ENCODE assay signal across 21 mouse cellular contexts in the genomic region with DNA sequence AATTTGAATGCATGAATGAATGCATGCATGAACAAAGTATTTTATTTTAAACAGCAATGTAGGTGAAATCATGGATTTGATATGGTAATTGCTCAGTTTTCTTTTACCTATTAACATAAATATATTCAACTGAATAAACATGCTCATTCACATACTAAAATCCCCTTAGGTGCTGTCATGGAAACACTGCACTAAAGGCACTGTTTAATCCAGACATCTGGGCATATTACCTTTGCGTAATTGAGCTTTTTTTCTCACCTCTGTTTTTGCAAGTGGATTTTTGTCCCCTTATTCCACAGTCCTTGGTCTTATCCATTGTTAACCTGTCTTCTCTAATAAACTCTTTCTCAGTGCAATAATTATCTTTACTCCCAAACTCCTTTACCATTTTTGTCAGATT. TPM values are rescaled to one million over a fixed set of nuclear protein-coding genes. Genes with fewer than 3 reads are reported as not detected.
DNase-seq lines count a peak whose midpoint lies in the region; ATAC-seq and TF ChIP-seq lines count a peak whose summit lies in the region.
"Had no signal": no experiment of that assay in that cellular context is flagged by ENCODE, and none has a peak within 500 bp of the region (broad histone marks: within the 10 kb centered on the region; RNA-seq: fewer than 3 reads in every experiment).

No protein-coding gene starts in this region.

- no peak overlapping the region for H3K9ac ChIP-seq in forebrain, embryonic 13.5 days
- H3K9ac ChIP-seq in forebrain, embryonic 12.5 days = no peak overlapping the region
- H3K9ac ChIP-seq in forebrain, embryonic 16.5 days (replicated peaks; ENCODE audit: low read depth, low read length) = no peak overlapping the region
- H3K9ac ChIP-seq in midbrain, embryonic 13.5 days (replicated peaks) = no peak overlapping the region
- H3K9ac ChIP-seq in midbrain, embryonic 14.5 days (replicated peaks; ENCODE audit: low read length) = no peak overlapping the region
- H3K9ac ChIP-seq in lung, postnatal 0 days (replicated peaks; ENCODE audit: low read depth) = no peak overlapping the region
- H3K9ac ChIP-seq: heart, embryonic 12.5 days; heart, embryonic 15.5 days; hindbrain, embryonic 15.5 days; intestine, embryonic 15.5 days had no signal

- H3K9me3 ChIP-seq in forebrain, embryonic 13.5 days (replicated peaks) = no peaks in the 10 kb centered on the region
- no peaks in the 10 kb centered on the region for H3K9me3 ChIP-seq in forebrain, embryonic 12.5 days
- H3K9me3 ChIP-seq in forebrain, embryonic 16.5 days (ENCODE audit: control insufficient read depth, low read length) = no peaks in the 10 kb centered on the region
- no peaks in the 10 kb centered on the region for H3K9me3 ChIP-seq in forebrain, embryonic 10.5 days
- no peaks in the 10 kb centered on the region for H3K9me3 ChIP-seq in midbrain, embryonic 13.5 days
- H3K9me3 ChIP-seq in midbrain, embryonic 14.5 days (ENCODE audit: control insufficient read depth, low read length) = no peaks in the 10 kb centered on the region
- no peaks in the 10 kb centered on the region for H3K9me3 ChIP-seq in lung, postnatal 0 days (ENCODE audit: low read length)
- H3K9me3 ChIP-seq: heart, embryonic 12.5 days; heart, embryonic 15.5 days; hindbrain, embryonic 10.5 days; hindbrain, embryonic 15.5 days; intestine, embryonic 15.5 days had no signal

- peak overlapping the region; percentile 74 for H3K27ac ChIP-seq in forebrain, embryonic 13.5 days
- no peak overlapping the region for H3K27ac ChIP-seq in forebrain, embryonic 12.5 days
- no peak overlapping the region; the same call in 1 of the 2 replicates for H3K27ac ChIP-seq in forebrain, embryonic 16.5 days (ENCODE audit: low read length)
- no peak overlapping the region for H3K27ac ChIP-seq in forebrain, embryonic 10.5 days
- no peak overlapping the region for H3K27ac ChIP-seq in midbrain, embryonic 13.5 days
- H3K27ac ChIP-seq in midbrain, embryonic 14.5 days (replicated peaks; ENCODE audit: low read depth, low read length) = no peak overlapping the region
- H3K27ac ChIP-seq in lung, postnatal 0 days (ENCODE audit: low read length) = no peak overlapping the region
- H3K27ac ChIP-seq: heart, embryonic 15.5 days; hindbrain, embryonic 10.5 days; hindbrain, embryonic 15.5 days; intestine, embryonic 15.5 days had no signal

- no peak for TF ChIP-seq EP300 in lung, postnatal 0 days (IDR thresholded peaks at IDR 0.05)

- H3K27me3 ChIP-seq in forebrain, embryonic 13.5 days = no peaks in the 10 kb centered on the region
- H3K27me3 ChIP-seq in forebrain, embryonic 12.5 days = no peaks in the 10 kb centered on the region
- no peaks in the 10 kb centered on the region for H3K27me3 ChIP-seq in forebrain, embryonic 16.5 days (replicated peaks; ENCODE audit: control insufficient read depth, insufficient read depth, low read length)
- no peaks in the 10 kb centered on the region for H3K27me3 ChIP-seq in forebrain, embryonic 10.5 days (ENCODE audit: poor library complexity, severe bottlenecking)
- H3K27me3 ChIP-seq in midbrain, embryonic 13.5 days = no peaks in the 10 kb centered on the region
- no peaks in the 10 kb centered on the region for H3K27me3 ChIP-seq in midbrain, embryonic 14.5 days (ENCODE audit: control insufficient read depth, insufficient read depth, low read length)
- H3K27me3 ChIP-seq in lung, postnatal 0 days (replicated peaks; ENCODE audit: insufficient read depth, low read length) = no peaks in the 10 kb centered on the region
- H3K27me3 ChIP-seq: heart, embryonic 12.5 days; heart, embryonic 15.5 days; hindbrain, embryonic 15.5 days; intestine, embryonic 15.5 days had no signal

- H3K4me2 ChIP-seq in forebrain, embryonic 13.5 days = no peak overlapping the region
- H3K4me2 ChIP-seq in forebrain, embryonic 12.5 days = no peak overlapping the region
- no peak overlapping the region for H3K4me2 ChIP-seq in forebrain, embryonic 16.5 days (ENCODE audit: low read length)
- no peak overlapping the region for H3K4me2 ChIP-seq in midbrain, embryonic 13.5 days (replicated peaks)
- no peak overlapping the region for H3K4me2 ChIP-seq in midbrain, embryonic 14.5 days (ENCODE audit: low read length)
- no peak overlapping the region for H3K4me2 ChIP-seq in lung, postnatal 0 days (replicated peaks; ENCODE audit: low read depth, low read length)
- H3K4me2 ChIP-seq: hindbrain, embryonic 15.5 days; intestine, embryonic 15.5 days had no signal

- DNase-seq in forebrain, embryonic 10.5 days (ENCODE audit: extremely low spot score, low spot score) = no peak
- no peak for DNase-seq in midbrain, embryonic 14.5 days
- DNase-seq in brain, embryonic 14.5 days (ENCODE audit: low read depth) = peak; percentile 53
- no peak for DNase-seq in lung, postnatal 0 days (ENCODE audit: low spot score)
- DNase-seq: adrenal gland, adult 8-10 months; adrenal gland, postnatal 25 days; cerebellum, adult 18-20 months; cerebellum, adult 9-10 months; gastrocnemius, postnatal 25 days; heart, adult 18-20 months; heart, postnatal 10 days; heart, postnatal 36 days had no signal

- no peaks in the 10 kb centered on the region for H3K36me3 ChIP-seq in forebrain, embryonic 13.5 days (ENCODE audit: poor library complexity, severe bottlenecking)
- H3K36me3 ChIP-seq in forebrain, embryonic 12.5 days (replicated peaks) = no peaks in the 10 kb centered on the region
- H3K36me3 ChIP-seq in forebrain, embryonic 16.5 days (ENCODE audit: control insufficient read depth, insufficient read depth) = no peaks in the 10 kb centered on the region
- H3K36me3 ChIP-seq in forebrain, embryonic 10.5 days (replicated peaks) = no peaks in the 10 kb centered on the region; the same call in 1 of the 2 replicates
- no peaks in the 10 kb centered on the region for H3K36me3 ChIP-seq in midbrain, embryonic 13.5 days
- no peaks in the 10 kb centered on the region for H3K36me3 ChIP-seq in midbrain, embryonic 14.5 days (ENCODE audit: control insufficient read depth, insufficient read depth, low read length)
- H3K36me3 ChIP-seq in lung, postnatal 0 days (ENCODE audit: insufficient read depth, low read length) = no peaks in the 10 kb centered on the region
- H3K36me3 ChIP-seq: heart, embryonic 12.5 days; heart, embryonic 15.5 days; hindbrain, embryonic 10.5 days; hindbrain, embryonic 15.5 days; intestine, embryonic 15.5 days had no signal

- WGBS in forebrain, embryonic 13.5 days = 43% methylated on average over 1 of the region's 1 CpGs
- WGBS in forebrain, embryonic 12.5 days = 64% methylated on average over 1 of the region's 1 CpGs
- WGBS in forebrain, embryonic 16.5 days = 53% methylated on average over 1 of the region's 1 CpGs
- WGBS in forebrain, embryonic 10.5 days = 82% methylated on average over 1 of the region's 1 CpGs
- WGBS in midbrain, embryonic 13.5 days = 47% methylated on average over 1 of the region's 1 CpGs
- WGBS in midbrain, embryonic 14.5 days = 50% methylated on average over 1 of the region's 1 CpGs
- 79% methylated on average over 1 of the region's 1 CpGs for WGBS in lung, postnatal 0 days

- H3K4me3 ChIP-seq in forebrain, embryonic 13.5 days = no peak overlapping the region
- H3K4me3 ChIP-seq in forebrain, embryonic 12.5 days (replicated peaks) = no peak overlapping the region
- no peak overlapping the region for H3K4me3 ChIP-seq in forebrain, embryonic 16.5 days (replicated peaks; ENCODE audit: low read length)
- H3K4me3 ChIP-seq in forebrain, embryonic 10.5 days = no peak overlapping the region
- no peak overlapping the region for H3K4me3 ChIP-seq in midbrain, embryonic 13.5 days (replicated peaks)
- no peak overlapping the region for H3K4me3 ChIP-seq in midbrain, embryonic 14.5 days (replicated peaks; ENCODE audit: low read depth, low read length)
- H3K4me3 ChIP-seq in lung, postnatal 0 days (ENCODE audit: low read depth, low read length) = no peak overlapping the region
- H3K4me3 ChIP-seq: heart, embryonic 12.5 days; heart, embryonic 15.5 days; hindbrain, embryonic 10.5 days; hindbrain, embryonic 15.5 days; intestine, embryonic 15.5 days had no signal

- peaks cover 14% of the 10 kb centered on the region for H3K4me1 ChIP-seq in forebrain, embryonic 13.5 days
- peaks cover 4% of the 10 kb centered on the region for H3K4me1 ChIP-seq in forebrain, embryonic 12.5 days
- H3K4me1 ChIP-seq in forebrain, embryonic 16.5 days (replicated peaks; ENCODE audit: control insufficient read depth, insufficient read depth, low read length) = peaks cover 8% of the 10 kb centered on the region
- peaks cover 12% of the 10 kb centered on the region for H3K4me1 ChIP-seq in forebrain, embryonic 10.5 days
- H3K4me1 ChIP-seq in midbrain, embryonic 13.5 days (replicated peaks) = peaks cover 6% of the 10 kb centered on the region
- peaks cover 7% of the 10 kb centered on the region; the same call in 1 of the 2 replicates for H3K4me1 ChIP-seq in midbrain, embryonic 14.5 days (ENCODE audit: control insufficient read depth, insufficient read depth, low read length)
- H3K4me1 ChIP-seq in lung, postnatal 0 days (ENCODE audit: insufficient read depth, low read depth, low read length) = no peaks in the 10 kb centered on the region
- H3K4me1 ChIP-seq: heart, embryonic 15.5 days; hindbrain, embryonic 15.5 days; intestine, embryonic 15.5 days had no signal

- peak; percentile 57 for ATAC-seq in forebrain, embryonic 13.5 days
- no peak; the same call in 1 of the 2 replicates for ATAC-seq in forebrain, embryonic 12.5 days (ENCODE audit: low FRiP score)
- peak; percentile 54; the same call in 1 of the 2 replicates for ATAC-seq in forebrain, embryonic 16.5 days
- peak; percentile 67 for ATAC-seq in midbrain, embryonic 13.5 days
- no peak; the same call in 1 of the 2 replicates for ATAC-seq in midbrain, embryonic 14.5 days (ENCODE audit: low FRiP score, low TSS enrichment)
- ATAC-seq in lung, postnatal 0 days = no peak
- ATAC-seq: intestine, embryonic 15.5 days had no signal

- TF ChIP-seq POLR2A in brain, embryonic 14.5 days (IDR thresholded peaks at IDR 0.05; ENCODE audit: borderline replicate concordance, extremely low read depth, insufficient read depth, insufficient read length, poor library complexity, severe bottlenecking) = no peak

- no peak for TF ChIP-seq CTCF in brain, embryonic 14.5 days (IDR thresholded peaks at IDR 0.05; ENCODE audit: borderline replicate concordance, extremely low read depth, insufficient read depth, insufficient read length)
- TF ChIP-seq CTCF in lung, postnatal 0 days (IDR thresholded peaks at IDR 0.05) = no peak

RNA-seq across cellular contexts. Expression of a gene that starts 17.7 kb away (rescaled TPM):
- 251 and 265 TPM in 2 replicates for polyA plus RNA-seq in forebrain, embryonic 13.5 days (2015; fragmentation: Nextera tagmentation; extraction: Ambion mirVana)
- 236 TPM in 2 replicates for polyA plus RNA-seq in forebrain, embryonic 12.5 days (2016; fragmentation: Nextera tagmentation; extraction: Ambion mirVana)
- 272 and 280 TPM in 2 replicates for polyA plus RNA-seq in forebrain, embryonic 16.5 days (2015; fragmentation: Nextera tagmentation; extraction: Ambion mirVana)
- polyA plus RNA-seq in forebrain, embryonic 10.5 days (2016; fragmentation: Nextera tagmentation; extraction: Ambion mirVana) = 160 and 161 TPM in 2 replicates
- 210 and 247 TPM in 2 replicates for polyA plus RNA-seq in midbrain, embryonic 13.5 days (2015; fragmentation: Nextera tagmentation; extraction: Ambion mirVana)
- 180 and 198 TPM in 2 replicates for polyA plus RNA-seq in midbrain, embryonic 14.5 days (2014; fragmentation: Nextera tagmentation; extraction: Ambion mirVana)
- 88.5 and 119 TPM in 2 replicates for polyA plus RNA-seq in brain, embryonic 14.5 days (2012; rRNA removed)
- polyA plus RNA-seq in lung, postnatal 0 days (2015; fragmentation: Nextera tagmentation; extraction: Ambion mirVana) = 127 and 170 TPM in 2 replicates

Comparison
In these comparisons a context has a peak if more than half of its experiments do, and no peak if none do; other contexts are left out.
1. ATAC-seq: peak in forebrain, embryonic 13.5 days (single experiment), forebrain, embryonic 16.5 days (single experiment) and midbrain, embryonic 13.5 days (single experiment); none in forebrain, embryonic 12.5 days (single experiment), midbrain, embryonic 14.5 days (single experiment) and lung, postnatal 0 days (single experiment).